ENCODE assay signal across 20 mouse cellular contexts in the genomic region with DNA sequence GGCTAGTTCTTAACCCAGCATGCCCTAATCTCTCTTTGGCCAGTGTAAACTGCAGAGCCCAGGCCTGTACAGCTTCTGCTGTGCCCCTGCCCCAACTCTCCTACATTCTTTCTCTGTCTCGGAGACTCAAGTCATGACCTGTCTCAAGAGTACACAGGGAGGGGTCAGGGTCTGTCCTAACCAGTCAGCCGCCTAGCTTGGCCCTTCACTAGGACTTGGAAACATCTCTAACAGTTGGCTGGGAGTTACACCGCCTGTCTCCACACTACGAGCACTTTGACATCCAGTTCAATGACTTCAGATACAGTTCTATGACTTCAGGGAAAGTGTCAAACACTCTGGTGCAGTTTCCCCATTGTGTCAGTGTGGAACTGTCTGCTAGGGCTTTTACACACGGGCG. TPM values are rescaled to one million over a fixed set of nuclear protein-coding genes. Genes with fewer than 3 reads are reported as not detected.
DNase-seq lines count a peak whose midpoint lies in the region; ATAC-seq and TF ChIP-seq lines count a peak whose summit lies in the region.
"Had no signal": no experiment of that assay in that cellular context is flagged by ENCODE, and none has a peak within 500 bp of the region (broad histone marks: within the 10 kb centered on the region; RNA-seq: fewer than 3 reads in every experiment).

No protein-coding gene starts in this region.

- no peak for ATAC-seq in hindbrain, embryonic 14.5 days (ENCODE audit: low FRiP score)
- ATAC-seq in stomach, postnatal 0 days (ENCODE audit: low FRiP score, low TSS enrichment), result no peak
- ATAC-seq: inflammation-experienced regulatory T-cells, adult 6 months; midbrain, embryonic 15.5 days had no signal

- TF ChIP-seq CTCF in stomach, postnatal 0 days (IDR thresholded peaks at IDR 0.05; ENCODE audit: low read depth), result no peak

- peaks cover 36% of the 10 kb centered on the region for H3K4me1 ChIP-seq in hindbrain, embryonic 10.5 days (replicated peaks)
- H3K4me1 ChIP-seq in hindbrain, embryonic 14.5 days (replicated peaks; ENCODE audit: control insufficient read depth, insufficient read depth, low read length), result 0 out of 2 replicates have a peak, but pooled peaks cover 3% of the 10 kb centered on the region
- H3K4me1 ChIP-seq in limb, embryonic 10.5 days, result peaks cover 23% of the 10 kb centered on the region
- H3K4me1 ChIP-seq in stomach, postnatal 0 days (replicated peaks; ENCODE audit: control insufficient read depth, insufficient read depth), result no peaks in the 10 kb centered on the region; the same call in 1 of the 2 replicates
- H3K4me1 ChIP-seq: midbrain, embryonic 15.5 days had no signal

- no peak overlapping the region for H3K27ac ChIP-seq in hindbrain, embryonic 10.5 days
- no peak overlapping the region for H3K27ac ChIP-seq in hindbrain, embryonic 14.5 days
- no peak overlapping the region for H3K27ac ChIP-seq in limb, embryonic 10.5 days
- H3K27ac ChIP-seq in stomach, postnatal 0 days (replicated peaks), result peak overlapping the region; percentile 45; the same call in 1 of the 2 replicates
- H3K27ac ChIP-seq: midbrain, embryonic 15.5 days; neural tube, embryonic 12.5 days had no signal

- 82% methylated on average over 6 of the region's 6 CpGs for WGBS in hindbrain, embryonic 10.5 days
- WGBS in hindbrain, embryonic 14.5 days, result 78% methylated on average over 6 of the region's 6 CpGs
- WGBS in limb, embryonic 10.5 days, result 75% methylated on average over 6 of the region's 6 CpGs
- 68% methylated on average over 6 of the region's 6 CpGs for WGBS in stomach, postnatal 0 days

- no peak for TF ChIP-seq EP300 in stomach, postnatal 0 days (optimal IDR thresholded peaks at IDR 0.05)

- peaks cover 3% of the 10 kb centered on the region for H3K9me3 ChIP-seq in hindbrain, embryonic 10.5 days
- no peaks in the 10 kb centered on the region for H3K9me3 ChIP-seq in hindbrain, embryonic 14.5 days (ENCODE audit: control insufficient read depth, low read length)
- no peaks in the 10 kb centered on the region for H3K9me3 ChIP-seq in limb, embryonic 10.5 days (replicated peaks)
- no peaks in the 10 kb centered on the region for H3K9me3 ChIP-seq in stomach, postnatal 0 days (ENCODE audit: control insufficient read depth, low read length)
- H3K9me3 ChIP-seq: midbrain, embryonic 15.5 days had no signal

- peaks cover 8% of the 10 kb centered on the region for H3K36me3 ChIP-seq in hindbrain, embryonic 10.5 days
- H3K36me3 ChIP-seq in hindbrain, embryonic 14.5 days (replicated peaks; ENCODE audit: control insufficient read depth, insufficient read depth), result no peaks in the 10 kb centered on the region
- H3K36me3 ChIP-seq in limb, embryonic 10.5 days, result peaks cover 7% of the 10 kb centered on the region
- H3K36me3 ChIP-seq in stomach, postnatal 0 days (ENCODE audit: control insufficient read depth, insufficient read depth, low read length), result no peaks in the 10 kb centered on the region
- H3K36me3 ChIP-seq: midbrain, embryonic 15.5 days had no signal

- intact Hi-C loops in left cerebral cortex, postnatal 14 days (cut with DNase I), result loop anchor here (10.0 kb wide), 1 partner anchor 287 kb away; a partner anchor contains a TSS

- peak overlapping the region; percentile 20 for H3K4me3 ChIP-seq in hindbrain, embryonic 10.5 days
- H3K4me3 ChIP-seq in hindbrain, embryonic 14.5 days (replicated peaks; ENCODE audit: low read length), result no peak overlapping the region
- H3K4me3 ChIP-seq in limb, embryonic 10.5 days, result 0 out of 2 replicates have a peak overlapping the region, but pooled peaks have one; percentile 14
- no peak overlapping the region for H3K4me3 ChIP-seq in stomach, postnatal 0 days (ENCODE audit: low read depth, low read length)
- H3K4me3 ChIP-seq: midbrain, embryonic 15.5 days; neural tube, embryonic 12.5 days had no signal

- H3K4me2 ChIP-seq in hindbrain, embryonic 14.5 days (replicated peaks), result no peak overlapping the region
- H3K4me2 ChIP-seq in stomach, postnatal 0 days (replicated peaks; ENCODE audit: low read depth), result no peak overlapping the region; the same call in 1 of the 2 replicates
- H3K4me2 ChIP-seq: midbrain, embryonic 15.5 days; neural tube, embryonic 12.5 days had no signal

- no peak overlapping the region for H3K9ac ChIP-seq in hindbrain, embryonic 14.5 days
- H3K9ac ChIP-seq in stomach, postnatal 0 days (ENCODE audit: low read length), result no peak overlapping the region
- H3K9ac ChIP-seq: midbrain, embryonic 15.5 days; neural tube, embryonic 12.5 days had no signal

- no peaks in the 10 kb centered on the region for H3K27me3 ChIP-seq in hindbrain, embryonic 10.5 days (ENCODE audit: insufficient read depth, poor library complexity, severe bottlenecking)
- no peaks in the 10 kb centered on the region for H3K27me3 ChIP-seq in hindbrain, embryonic 14.5 days (ENCODE audit: control insufficient read depth, insufficient read depth, low read length)
- no peaks in the 10 kb centered on the region for H3K27me3 ChIP-seq in limb, embryonic 10.5 days (ENCODE audit: low read depth, poor library complexity, severe bottlenecking)
- H3K27me3 ChIP-seq in stomach, postnatal 0 days (ENCODE audit: control insufficient read depth, insufficient read depth, low read length), result no peaks in the 10 kb centered on the region
- H3K27me3 ChIP-seq: midbrain, embryonic 15.5 days; neural tube, embryonic 12.5 days had no signal

- DNase-seq in hindbrain, embryonic 10.5 days (ENCODE audit: low spot score), result no peak
- DNase-seq in hindbrain, embryonic 14.5 days (ENCODE audit: low spot score), result no peak
- peak; percentile 32 for DNase-seq in lung, postnatal 10 days
- DNase-seq in lung, postnatal 4 days, result no peak
- no peak for DNase-seq in limb, embryonic 10.5 days (ENCODE audit: low spot score)
- DNase-seq in stomach, postnatal 0 days (ENCODE audit: low spot score), result no peak
- no peak for DNase-seq in thymus, postnatal 36 days
- no peak for DNase-seq in left cerebral cortex, postnatal 14 days (ENCODE audit: low spot score in 2 of 2)
- DNase-seq: cerebellum, adult 11 months; retina, postnatal 1 day; thymus, postnatal 25 days had no signal

RNA-seq across cellular contexts. Expression of a gene that starts 1.0 kb away (rescaled TPM):
- 2.2 and 2.3 TPM in 2 replicates for polyA plus RNA-seq in hindbrain, embryonic 10.5 days (2016; fragmentation: Nextera tagmentation; extraction: Ambion mirVana)
- 2.3 and 2.5 TPM in 2 replicates for polyA plus RNA-seq in hindbrain, embryonic 14.5 days (2014; fragmentation: Nextera tagmentation; extraction: Ambion mirVana)
- 3.0 and 4.8 TPM in 2 replicates for polyA plus RNA-seq in limb, embryonic 10.5 days (2016; fragmentation: Nextera tagmentation; extraction: Ambion mirVana)
- polyA plus RNA-seq in stomach, postnatal 0 days (2015; fragmentation: Nextera tagmentation; extraction: Ambion mirVana), result 79.6 and 88.4 TPM in 2 replicates
- total RNA-seq in left cerebral cortex, postnatal 14 days (2021), result 1 to 10 TPM; 2.2 to 3.3 TPM

RNA-seq across cellular contexts. Expression of a gene that starts 7.6 kb away (rescaled TPM):
- 179 and 230 TPM in 2 replicates for polyA plus RNA-seq in hindbrain, embryonic 10.5 days (2016; fragmentation: Nextera tagmentation; extraction: Ambion mirVana)
- 543 and 561 TPM in 2 replicates for polyA plus RNA-seq in hindbrain, embryonic 14.5 days (2014; fragmentation: Nextera tagmentation; extraction: Ambion mirVana)
- polyA plus RNA-seq in limb, embryonic 10.5 days (2016; fragmentation: Nextera tagmentation; extraction: Ambion mirVana), result 63.0 and 83.6 TPM in 2 replicates
- 383 and 436 TPM in 2 replicates for polyA plus RNA-seq in stomach, postnatal 0 days (2015; fragmentation: Nextera tagmentation; extraction: Ambion mirVana)
- total RNA-seq in left cerebral cortex, postnatal 14 days (2021), result 1,000 to 10,000 TPM; 1,873 to 2,039 TPM

RNA-seq across cellular contexts. Expression of a gene that starts 10.2 kb away (rescaled TPM):
- not detected in 2 replicates for polyA plus RNA-seq in hindbrain, embryonic 10.5 days (2016; fragmentation: Nextera tagmentation; extraction: Ambion mirVana)
- not detected in 2 replicates for polyA plus RNA-seq in hindbrain, embryonic 14.5 days (2014; fragmentation: Nextera tagmentation; extraction: Ambion mirVana)
- polyA plus RNA-seq in limb, embryonic 10.5 days (2016; fragmentation: Nextera tagmentation; extraction: Ambion mirVana), result 0.06 TPM in 1 of 2 replicates, not detected in the other
- polyA plus RNA-seq in stomach, postnatal 0 days (2015; fragmentation: Nextera tagmentation; extraction: Ambion mirVana), result 2.8 and 6.1 TPM in 2 replicates
- not detected for total RNA-seq in left cerebral cortex, postnatal 14 days (2021)
- polyA plus RNA-seq: cortical plate, adult 2 months; limb, embryonic 11.5 days; midbrain, embryonic 15.5 days; neural tube, embryonic 12.5 days had no signal

RNA-seq across cellular contexts. Expression of a gene that starts 10.2 kb away (rescaled TPM):
- not detected in 2 replicates for polyA plus RNA-seq in hindbrain, embryonic 10.5 days (2016; fragmentation: Nextera tagmentation; extraction: Ambion mirVana)
- not detected in 2 replicates for polyA plus RNA-seq in hindbrain, embryonic 14.5 days (2014; fragmentation: Nextera tagmentation; extraction: Ambion mirVana)
- not detected in 2 replicates for polyA plus RNA-seq in limb, embryonic 10.5 days (2016; fragmentation: Nextera tagmentation; extraction: Ambion mirVana)
- not detected in 2 replicates for polyA plus RNA-seq in stomach, postnatal 0 days (2015; fragmentation: Nextera tagmentation; extraction: Ambion mirVana)
- not detected for total RNA-seq in left cerebral cortex, postnatal 14 days (2021)
- total RNA-seq: gastrocnemius, adult 18-20 months; layer of hippocampus, adult 8-10 months had no signal
- polyA plus RNA-seq: cortical plate, adult 2 months; heart, postnatal 0 days; inflammation-experienced regulatory T-cells, adult 6 months; limb, embryonic 11.5 days; midbrain, embryonic 15.5 days; neural tube, embryonic 12.5 days had no signal

RNA-seq across cellular contexts. Expression of a gene that starts 13.7 kb away (rescaled TPM):
- polyA plus RNA-seq in hindbrain, embryonic 10.5 days (2016; fragmentation: Nextera tagmentation; extraction: Ambion mirVana), result 0.30 TPM in 1 of 2 replicates, not detected in the other
- not detected in 2 replicates for polyA plus RNA-seq in hindbrain, embryonic 14.5 days (2014; fragmentation: Nextera tagmentation; extraction: Ambion mirVana)
- 0.28 TPM in 1 of 2 replicates, not detected in the other for polyA plus RNA-seq in limb, embryonic 10.5 days (2016; fragmentation: Nextera tagmentation; extraction: Ambion mirVana)
- 8.7 and 10.7 TPM in 2 replicates for polyA plus RNA-seq in stomach, postnatal 0 days (2015; fragmentation: Nextera tagmentation; extraction: Ambion mirVana)
- total RNA-seq in left cerebral cortex, postnatal 14 days (2021), result not detected
- total RNA-seq: adrenal gland, postnatal 25 days had no signal
- polyA plus RNA-seq: cortical plate, adult 2 months; inflammation-experienced regulatory T-cells, adult 6 months; midbrain, embryonic 15.5 days had no signal

Comparison
In these comparisons a context has a peak if more than half of its experiments do, and no peak if none do; other contexts are left out.
1. H3K4me3 ChIP-seq: peak in hindbrain, embryonic 10.5 days (single experiment) and limb, embryonic 10.5 days (single experiment); none in hindbrain, embryonic 14.5 days (single experiment) and stomach, postnatal 0 days (single experiment).
2. RNA of a gene that starts 1.0 kb away (polyA plus RNA-seq): 79.6 to 88.4 TPM in stomach, postnatal 0 days; 3.0 to 4.8 TPM in limb, embryonic 10.5 days, 2.3 to 2.5 TPM in hindbrain, embryonic 14.5 days and 2.2 to 2.3 TPM in hindbrain, embryonic 10.5 days; every median in the first group is over 10 times any median in the second.